Mouse (Mus musculus): Measurements from ENCODE around the gene Vipr2. TPM values are rescaled to one million over a fixed set of nuclear protein-coding genes. Genes with fewer than 3 reads are reported as not detected.

Gene Vipr2
- polyA plus RNA-seq, 1 experiment from 2014 or later: 0.51 TPM

GRCm38 (mm10) chr12:116111007-116111694 is 33.6 kb downstream of the Vipr2 start:
- H3K36me3 ChIP-seq: no peaks in the 10 kb centered on the region
- H3K27me3 ChIP-seq: no peaks in the 10 kb centered on the region
- 86% methylated on average over 7 of the region's 7 CpGs for WGBS
- H3K9me3 ChIP-seq: peaks cover 16% of the 10 kb centered on the region
- H3K4me2 ChIP-seq: no peak overlapping the region
- no peak overlapping the region for H3K4me3 ChIP-seq
- no peak overlapping the region for H3K27ac ChIP-seq
- no peaks in the 10 kb centered on the region for H3K4me1 ChIP-seq (replicated peaks)
- ATAC-seq (ENCODE audit: low FRiP score): no peak
- H3K9ac ChIP-seq: no peak overlapping the region

GRCm38 (mm10) chr12:116115781-116116180 is 38.3 kb downstream of the Vipr2 start:
- no peaks in the 10 kb centered on the region for H3K36me3 ChIP-seq
- H3K4me2 ChIP-seq: no peak overlapping the region
- H3K27me3 ChIP-seq: no peaks in the 10 kb centered on the region
- H3K9me3 ChIP-seq: no peaks in the 10 kb centered on the region
- no peak overlapping the region for H3K9ac ChIP-seq
- 87% methylated on average over 2 of the region's 2 CpGs for WGBS
- no peak for ATAC-seq (ENCODE audit: low FRiP score)
- no peak overlapping the region for H3K27ac ChIP-seq
- H3K4me1 ChIP-seq (replicated peaks): no peaks in the 10 kb centered on the region
- no peak overlapping the region for H3K4me3 ChIP-seq

GRCm38 (mm10) chr12:116116455-116116854 is 38.9 kb downstream of the Vipr2 start:
- Histone ChIP-seq H3K9me3 (no peaks in the 10 kb centered on the region), H3K4me1 (replicated peaks) (no peaks in the 10 kb centered on the region), H3K27ac (no peak overlapping the region), H3K4me2 (no peak overlapping the region), H3K27me3 (no peaks in the 10 kb centered on the region), H3K9ac (no peak overlapping the region), H3K4me3 (no peak overlapping the region), H3K36me3 (no peaks in the 10 kb centered on the region)
- WGBS: 88% methylated on average over 5 of the region's 5 CpGs
- no peak for ATAC-seq (ENCODE audit: low FRiP score)

- H3K9ac ChIP-seq: no peak overlapping the region
- no peak overlapping the region for H3K4me3 ChIP-seq
- WGBS: 90% methylated on average over 5 of the region's 5 CpGs
- H3K9me3 ChIP-seq: no peaks in the 10 kb centered on the region
- no peaks in the 10 kb centered on the region for H3K4me1 ChIP-seq (replicated peaks)
- no peak for ATAC-seq (ENCODE audit: low FRiP score)
- H3K27ac ChIP-seq: no peak overlapping the region
- H3K36me3 ChIP-seq: no peaks in the 10 kb centered on the region
- H3K27me3 ChIP-seq: no peaks in the 10 kb centered on the region
- H3K4me2 ChIP-seq: no peak overlapping the region
These were observed 39.9 kb downstream of the Vipr2 start for GRCm38 (mm10) chr12:116117352-116117929.

- Histone ChIP-seq H3K27me3 (no peaks in the 10 kb centered on the region), H3K27ac (no peak overlapping the region), H3K9ac (no peak overlapping the region), H3K9me3 (no peaks in the 10 kb centered on the region), H3K4me3 (no peak overlapping the region), H3K4me2 (no peak overlapping the region), H3K4me1 (replicated peaks) (no peaks in the 10 kb centered on the region), H3K36me3 (no peaks in the 10 kb centered on the region)
- WGBS: 89% methylated on average over 3 of the region's 3 CpGs
- ATAC-seq (ENCODE audit: low FRiP score): no peak
These were observed 41.5 kb downstream of the Vipr2 start for GRCm38 (mm10) chr12:116119001-116119400.

GRCm38 (mm10) chr12:116123786-116124185 is 46.3 kb downstream of the Vipr2 start:
- Histone ChIP-seq H3K27me3 (no peaks in the 10 kb centered on the region), H3K4me3 (no peak overlapping the region), H3K9me3 (no peaks in the 10 kb centered on the region), H3K9ac (no peak overlapping the region), H3K36me3 (no peaks in the 10 kb centered on the region), H3K4me2 (no peak overlapping the region), H3K27ac (no peak overlapping the region), H3K4me1 (replicated peaks) (no peaks in the 10 kb centered on the region)
- WGBS: 89% methylated on average over 3 of the region's 3 CpGs
- no peak for ATAC-seq (ENCODE audit: low FRiP score)

GRCm38 (mm10) chr12:116130936-116131335 is 53.4 kb downstream of the Vipr2 start:
- H3K27ac ChIP-seq: no peak overlapping the region
- H3K4me2 ChIP-seq: no peak overlapping the region
- no peak overlapping the region for H3K9ac ChIP-seq
- no peak for ATAC-seq (ENCODE audit: low FRiP score)
- H3K27me3 ChIP-seq: no peaks in the 10 kb centered on the region
- no peaks in the 10 kb centered on the region for H3K9me3 ChIP-seq
- no peaks in the 10 kb centered on the region for H3K4me1 ChIP-seq (replicated peaks)
- H3K4me3 ChIP-seq: no peak overlapping the region
- H3K36me3 ChIP-seq: no peaks in the 10 kb centered on the region
- WGBS: 91% methylated on average over 7 of the region's 7 CpGs

- Histone ChIP-seq H3K4me1 (replicated peaks) (no peaks in the 10 kb centered on the region), H3K27me3 (no peaks in the 10 kb centered on the region), H3K4me3 (no peak overlapping the region), H3K36me3 (no peaks in the 10 kb centered on the region), H3K27ac (no peak overlapping the region), H3K9me3 (no peaks in the 10 kb centered on the region), H3K9ac (no peak overlapping the region), H3K4me2 (no peak overlapping the region)
- WGBS: 92% methylated on average over 5 of the region's 5 CpGs
- ATAC-seq (ENCODE audit: low FRiP score): no peak
These were observed 55.4 kb downstream of the Vipr2 start for GRCm38 (mm10) chr12:116132909-116133308.

GRCm38 (mm10) chr12:116135906-116136305 is 58.4 kb downstream of the Vipr2 start:
- no peaks in the 10 kb centered on the region for H3K9me3 ChIP-seq
- no peak overlapping the region for H3K4me3 ChIP-seq
- no peaks in the 10 kb centered on the region for H3K4me1 ChIP-seq (replicated peaks)
- H3K9ac ChIP-seq: no peak overlapping the region
- H3K27me3 ChIP-seq: no peaks in the 10 kb centered on the region
- H3K36me3 ChIP-seq: no peaks in the 10 kb centered on the region
- H3K27ac ChIP-seq: no peak overlapping the region
- 97% methylated on average over 4 of the region's 4 CpGs for WGBS
- H3K4me2 ChIP-seq: no peak overlapping the region
- no peak for ATAC-seq (ENCODE audit: low FRiP score)

GRCm38 (mm10) chr12:116138322-116139205 is 61.0 kb downstream of the Vipr2 start:
- no peaks in the 10 kb centered on the region for H3K4me1 ChIP-seq (replicated peaks)
- WGBS: 69% methylated on average over 7 of the region's 7 CpGs
- H3K27me3 ChIP-seq: no peaks in the 10 kb centered on the region
- H3K27ac ChIP-seq: no peak overlapping the region
- ATAC-seq (ENCODE audit: low FRiP score): no peak
- no peaks in the 10 kb centered on the region for H3K36me3 ChIP-seq
- H3K4me3 ChIP-seq: no peak overlapping the region
- no peaks in the 10 kb centered on the region for H3K9me3 ChIP-seq
- no peak overlapping the region for H3K9ac ChIP-seq
- no peak overlapping the region for H3K4me2 ChIP-seq

- Histone ChIP-seq H3K27me3 (no peaks in the 10 kb centered on the region), H3K4me3 (no peak overlapping the region), H3K4me1 (replicated peaks) (peaks cover 4% of the 10 kb centered on the region; the same call in 1 of the 2 replicates)
These were observed 63.1 kb downstream of the Vipr2 start for GRCm38 (mm10) chr12:116140605-116141004.

GRCm38 (mm10) chr12:116141816-116142215 is 64.3 kb downstream of the Vipr2 start:
- Histone ChIP-seq H3K27me3 (no peaks in the 10 kb centered on the region), H3K4me3 (no peak overlapping the region), H3K9ac (no peak overlapping the region), H3K9me3 (no peaks in the 10 kb centered on the region), H3K36me3 (no peaks in the 10 kb centered on the region), H3K27ac (no peak overlapping the region), H3K4me2 (no peak overlapping the region), H3K4me1 (replicated peaks) (peaks cover 4% of the 10 kb centered on the region; the same call in 1 of the 2 replicates)
- ATAC-seq (ENCODE audit: low FRiP score): no peak
- WGBS: 89% methylated on average over 2 of the region's 2 CpGs

More at GRCm38 (mm10) chr12:116140605-116141004, 63.1 kb downstream of the Vipr2 start:
- Histone ChIP-seq H3K9ac (no peak overlapping the region), H3K36me3 (no peaks in the 10 kb centered on the region), H3K4me2 (no peak overlapping the region), H3K27ac (no peak overlapping the region), H3K9me3 (no peaks in the 10 kb centered on the region)
- 87% methylated on average over 2 of the region's 2 CpGs for WGBS
- no peak for ATAC-seq (ENCODE audit: low FRiP score)
